Mouse (Mus musculus) C2C12 (cell line): Measurements from ENCODE around the gene Sfmbt1. TPM values are rescaled to one million over a fixed set of nuclear protein-coding genes. Genes with fewer than 3 reads are reported as not detected.

Experiments used
- H3K27me3 ChIP-seq: one replicate; pipeline ENCODE4 v1.6.1; 2011; ENCODE audit not compliant: control insufficient read depth, insufficient read depth, insufficient read length
- H3K36me3 ChIP-seq: one replicate; pipeline ENCODE4 v1.6.1; 2011; ENCODE audit not compliant: control insufficient read depth, insufficient read depth
- H3K4me3 ChIP-seq: one replicate; pipeline ENCODE4 v1.5.1; 2011; ENCODE audit warnings: mild to moderate bottlenecking, control low read depth; ENCODE audit not compliant: poor library complexity, insufficient read depth, severe bottlenecking
- H3K79me2 ChIP-seq: one replicate; pipeline ENCODE4 v1.6.1; 2011; ENCODE audit not compliant: control insufficient read depth, insufficient read depth
- H3K79me3 ChIP-seq: one replicate; pipeline ENCODE4 v1.6.1; 2011; ENCODE audit warnings: low read depth, control low read depth
- H3ac ChIP-seq: one replicate; pipeline ENCODE3; 2011; ENCODE audit warnings: low read depth; ENCODE audit not compliant: control insufficient read depth, insufficient read length
- CEBPB ChIP-seq: IDR thresholded peaks from one replicate; pipeline ENCODE4 v1.6.1; 2011; ENCODE audit warnings: low read depth, mild to moderate bottlenecking, control low read depth, moderate library complexity
- CTCF ChIP-seq: IDR thresholded peaks from one replicate; pipeline ENCODE4 v1.5.1; 2011; ENCODE audit not compliant: control insufficient read depth, insufficient read depth, insufficient read length
- FOSL1 ChIP-seq: IDR thresholded peaks from one replicate; pipeline ENCODE4 v1.8.0; 2011; ENCODE audit warnings: mild to moderate bottlenecking, low read length; ENCODE audit not compliant: poor library complexity, insufficient read depth, severe bottlenecking
- MAX ChIP-seq: IDR thresholded peaks from one replicate; pipeline ENCODE4 v1.6.1; 2011; ENCODE audit warnings: mild to moderate bottlenecking, control low read depth
- MYOD1 ChIP-seq: IDR thresholded peaks from one replicate; pipeline ENCODE4 v1.6.1; 2011; ENCODE audit warnings: low read depth; ENCODE audit not compliant: control insufficient read depth, insufficient read length
- MYOG ChIP-seq: IDR thresholded peaks from one replicate; pipeline ENCODE4 v1.6.1; 2011; ENCODE audit not compliant: control insufficient read depth, insufficient read length; ENCODE audit errors: extremely low read depth
- USF1 ChIP-seq: IDR thresholded peaks from one replicate; pipeline ENCODE4 v1.6.1; 2011; ENCODE audit warnings: low read depth, mild to moderate bottlenecking, control low read depth, moderate library complexity
- polyA plus RNA-seq: library from polyadenylated mRNA; unstranded; fragments of >200 nt; fragmentation: generic; extraction: Trizol; gene quantifications from one replicate; pipeline ENCODE4 v1.2.1, GENCODE M21; 2012; ENCODE audit warnings: missing spikeins

Sfmbt1 gene
- polyA plus RNA-seq, 1 experiment: 5.1 TPM

GRCm38 (mm10) chr14:30719514-30719913 is 4.9 kb downstream of the Sfmbt1 start:
- TF ChIP-seq MYOG (no peak), CEBPB (no peak), USF1 (no peak), CTCF (no peak), MYOD1 (no peak), MAX (no peak), FOSL1 (no peak)
- H3K4me3 ChIP-seq: no peak overlapping the region
- H3K79me3 ChIP-seq: peaks cover 22% of the 10 kb centered on the region
- H3K79me2 ChIP-seq: peaks cover 56% of the 10 kb centered on the region
- H3ac ChIP-seq: no peak overlapping the region
- H3K36me3 ChIP-seq: no peaks in the 10 kb centered on the region
- H3K27me3 ChIP-seq: no peaks in the 10 kb centered on the region

- Histone ChIP-seq H3K27me3 (no peaks in the 10 kb centered on the region), H3K79me2 (peaks cover 60% of the 10 kb centered on the region), H3K4me3 (no peak overlapping the region), H3K36me3 (no peaks in the 10 kb centered on the region), H3ac (no peak overlapping the region), H3K79me3 (peaks cover 34% of the 10 kb centered on the region)
- TF ChIP-seq MAX (no peak), CEBPB (no peak), FOSL1 (no peak), MYOD1 (no peak)
Measured at GRCm38 (mm10) chr14:30721850-30722249, 7.2 kb downstream of the Sfmbt1 start.

- H3ac ChIP-seq: no peak overlapping the region
- H3K36me3 ChIP-seq: no peaks in the 10 kb centered on the region
- H3K79me2 ChIP-seq: peaks cover 56% of the 10 kb centered on the region
- TF ChIP-seq MAX: no peak
- TF ChIP-seq MYOG: no peak
- TF ChIP-seq CEBPB: no peak
- no peak for TF ChIP-seq MYOD1
- TF ChIP-seq CTCF: no peak
- no peak for TF ChIP-seq USF1
- no peak for TF ChIP-seq FOSL1
- H3K4me3 ChIP-seq: no peak overlapping the region
- no peaks in the 10 kb centered on the region for H3K27me3 ChIP-seq
- H3K79me3 ChIP-seq: peaks cover 33% of the 10 kb centered on the region
Measured at GRCm38 (mm10) chr14:30722406-30722805, 7.8 kb downstream of the Sfmbt1 start.

GRCm38 (mm10) chr14:30731896-30732295 is 17.2 kb downstream of the Sfmbt1 start:
- Histone ChIP-seq H3K79me3 (peaks cover 9% of the 10 kb centered on the region), H3K79me2 (peaks cover 42% of the 10 kb centered on the region), H3K36me3 (no peaks in the 10 kb centered on the region), H3K4me3 (no peak overlapping the region), H3ac (no peak overlapping the region), H3K27me3 (no peaks in the 10 kb centered on the region)
- TF ChIP-seq USF1 (no peak), MYOG (no peak), MAX (no peak), MYOD1 (no peak), CEBPB (no peak), FOSL1 (no peak), CTCF (no peak)

- TF ChIP-seq MYOG (no peak), MAX (no peak), MYOD1 (no peak), CTCF (no peak), CEBPB (no peak), FOSL1 (no peak), USF1 (no peak)
- Histone ChIP-seq H3K36me3 (no peaks in the 10 kb centered on the region), H3K79me3 (peaks cover 11% of the 10 kb centered on the region), H3K79me2 (peaks cover 51% of the 10 kb centered on the region), H3K27me3 (no peaks in the 10 kb centered on the region), H3K4me3 (no peak overlapping the region), H3ac (no peak overlapping the region)
Measured at GRCm38 (mm10) chr14:30734665-30735064, 20.0 kb downstream of the Sfmbt1 start.

GRCm38 (mm10) chr14:30735810-30736209 is 21.2 kb downstream of the Sfmbt1 start:
- no peak for TF ChIP-seq MAX
- TF ChIP-seq MYOG: no peak
- TF ChIP-seq CTCF: no peak
- TF ChIP-seq FOSL1: no peak
- TF ChIP-seq CEBPB: no peak
- H3K36me3 ChIP-seq: no peaks in the 10 kb centered on the region
- H3ac ChIP-seq: no peak overlapping the region
- no peaks in the 10 kb centered on the region for H3K27me3 ChIP-seq
- H3K4me3 ChIP-seq: no peak overlapping the region
- peaks cover 50% of the 10 kb centered on the region for H3K79me2 ChIP-seq
- peaks cover 12% of the 10 kb centered on the region for H3K79me3 ChIP-seq
